ENCODE assay signal across 8 mouse cellular contexts in the genomic region with DNA sequence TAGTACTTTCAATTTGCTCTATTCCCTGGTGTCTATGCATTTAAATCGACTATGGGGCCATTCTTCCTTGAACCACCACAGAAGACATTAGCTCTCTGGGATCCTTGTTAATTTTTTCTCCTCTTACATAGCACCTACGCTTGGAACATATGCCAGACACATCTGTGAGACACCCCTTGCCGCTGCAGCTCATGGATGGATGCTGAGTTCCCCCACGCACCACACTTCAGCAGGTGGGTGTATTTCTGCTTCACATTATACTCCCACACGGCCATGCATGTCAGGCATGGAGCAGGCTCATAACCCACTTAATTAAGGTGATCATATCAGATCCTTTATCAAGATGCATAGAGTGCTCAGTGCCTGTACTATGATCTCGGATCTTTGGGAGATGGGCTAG.
"Had no signal": no experiment of that assay in that cellular context is flagged by ENCODE, and none has a peak within 500 bp of the region (broad histone marks: within the 10 kb centered on the region; RNA-seq: fewer than 3 reads in every experiment).

No protein-coding gene starts in this region.

- DNase-seq: liver, embryonic 13.5 days; liver, postnatal 0 days; lung, adult 2 months; lung, postnatal 14 days; lung, postnatal 36 days; thymus, adult 2 months; thymus, postnatal 25 days; thymus, postnatal 4 days had no signal
